Mouse (Mus musculus) ES-E14 (cell line): ENCODE measurements at regions not wholly inside any gene's neighbourhood (a gene's known extent, or its start where the extent isn't known, plus 50 kb on each side); places are given as distances from the start of the nearest gene placed in this dataset.

Experiments
- CHD2 ChIP-seq: IDR thresholded peaks from 2 replicates; pipeline ENCODE4 v1.6.1; 2014; ENCODE audit warnings: mild to moderate bottlenecking, low read depth, low read length, inconsistent platforms
- HCFC1 ChIP-seq: IDR thresholded peaks from 2 replicates; pipeline ENCODE4 v1.6.1; 2012; ENCODE audit warnings: low read length, inconsistent platforms, borderline replicate concordance; ENCODE audit not compliant: insufficient read depth
- ZC3H11A ChIP-seq: IDR thresholded peaks from 2 replicates; pipeline ENCODE4 v1.6.1; 2012; ENCODE audit warnings: low read depth, mild to moderate bottlenecking, inconsistent platforms, low read length, borderline replicate concordance
- ZNF384 ChIP-seq: IDR thresholded peaks from 2 replicates; pipeline ENCODE4 v1.6.1; 2012; ENCODE audit warnings: low read depth, low read length, inconsistent platforms

DNA sequence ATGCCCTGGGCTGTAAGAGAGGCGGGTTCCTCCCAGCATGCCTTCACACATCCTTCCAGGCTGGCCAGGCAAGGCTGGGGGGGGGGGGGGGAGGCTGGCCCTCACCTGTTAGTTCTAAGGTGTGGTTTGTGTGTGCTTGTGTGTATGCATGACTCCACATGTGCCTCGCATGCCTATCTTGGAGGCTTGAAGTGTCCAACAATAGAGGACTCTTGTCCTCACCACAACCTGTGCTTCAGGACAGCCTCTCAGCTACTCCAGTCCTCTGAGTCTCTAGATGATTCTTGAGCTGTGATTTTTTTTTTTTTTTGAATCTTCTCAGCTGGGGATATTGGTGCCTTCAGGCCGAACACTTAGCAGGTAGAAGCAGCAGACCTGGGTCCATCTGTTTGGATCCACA is 50.2 kb upstream of the Lrpap1 start:
- TF ChIP-seq ZNF384 (no peak), ZC3H11A (no peak), CHD2 (no peak), HCFC1 (no peak)
